Mouse (Mus musculus) adrenal gland, postnatal 14 days (tissue): ENCODE data around the gene Tldc1. TPM values are rescaled to one million over a fixed set of nuclear protein-coding genes. Genes with fewer than 3 reads are reported as not detected.

Experiments
- DNase-seq: peaks from one replicate; pipeline ENCODE4 v3.0.0; 2021; ENCODE audit warnings: mixed read lengths
- total RNA-seq: library from RNA; stranded (reverse); gene quantifications from 2 replicates; pipeline ENCODE4 v1.2.3, GENCODE M21; 2021

The Tldc1 gene
- total RNA-seq, 1 experiment from 2014 or later = 10.8 TPM

DNA sequence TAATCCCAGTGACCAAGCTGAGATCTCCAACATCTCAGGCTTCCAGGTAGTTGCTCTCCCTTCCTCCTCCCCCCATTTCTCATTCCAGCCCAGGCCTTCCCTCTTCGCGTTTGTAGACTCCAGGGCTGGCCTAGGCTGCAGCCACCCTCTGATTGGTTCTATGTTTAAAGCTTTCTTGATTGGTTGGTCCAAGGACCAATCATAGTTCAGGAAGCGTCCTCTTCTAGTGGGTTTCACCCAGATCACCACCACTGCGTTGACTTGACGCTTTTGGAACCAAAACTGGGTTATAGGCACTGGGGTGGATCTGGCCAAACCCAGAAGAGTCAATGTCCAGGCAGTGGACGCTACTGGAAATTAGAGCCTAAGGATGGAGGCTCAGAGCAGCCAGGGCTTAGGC lies 55.9 kb downstream of the Tldc1 start:
- DNase-seq = no peak

DNA sequence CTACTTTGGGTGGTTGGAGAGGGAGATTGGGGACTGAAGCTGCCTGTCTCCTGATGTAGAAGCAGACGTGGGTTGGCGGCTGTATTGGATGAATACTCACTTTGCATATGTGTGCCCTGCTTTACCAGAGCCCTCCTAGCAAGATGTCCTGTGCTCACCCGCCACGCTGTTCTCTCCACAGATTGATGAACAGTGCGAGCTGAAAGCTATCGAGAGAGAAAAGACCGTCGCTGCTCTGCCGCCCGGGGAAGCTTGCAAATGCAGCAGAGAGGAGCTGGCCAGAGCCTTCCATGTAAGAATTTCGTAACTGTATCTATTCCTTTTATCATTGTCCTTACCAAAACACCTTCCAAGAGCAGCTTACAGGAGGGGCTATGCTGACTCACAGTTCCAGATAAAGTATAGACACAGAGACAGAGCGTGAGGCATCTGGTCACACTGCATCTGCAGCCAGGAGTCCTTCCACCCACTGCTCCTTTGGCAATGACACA lies 59.2 kb downstream of the Tldc1 start:
- DNase-seq = peak; percentile 46

GRCm38 (mm10) chr8:119717765-119718164 lies 60.5 kb downstream of the Tldc1 start:
- peak; percentile 49 for DNase-seq

DNA sequence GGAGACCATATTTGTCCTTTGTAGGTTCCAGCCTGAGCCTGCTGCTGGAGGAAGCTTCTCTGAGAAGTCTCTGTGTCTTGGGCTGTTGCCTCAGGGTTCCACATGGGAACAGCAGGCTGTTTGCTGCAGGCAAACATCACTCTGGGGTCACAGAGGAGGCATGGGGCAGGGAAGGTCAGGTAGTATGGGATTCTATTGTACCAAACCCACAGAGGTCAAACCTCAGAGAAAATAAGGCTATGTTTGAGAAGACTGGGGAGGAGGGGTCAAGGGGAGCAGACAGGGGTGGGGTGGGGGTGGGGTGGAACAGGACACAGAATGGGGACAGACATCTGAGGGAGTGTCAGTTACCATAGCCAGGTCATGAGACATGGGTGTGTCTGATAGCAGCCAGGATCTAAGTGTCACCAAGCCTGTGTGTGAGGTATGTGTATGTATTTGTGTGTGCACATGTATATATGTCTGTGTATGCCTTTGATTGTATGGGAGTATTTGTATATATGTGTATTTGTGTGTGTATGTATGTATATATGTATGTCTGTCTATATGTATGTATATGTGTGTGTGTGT lies 61.4 kb downstream of the Tldc1 start:
- DNase-seq = no peak

DNA sequence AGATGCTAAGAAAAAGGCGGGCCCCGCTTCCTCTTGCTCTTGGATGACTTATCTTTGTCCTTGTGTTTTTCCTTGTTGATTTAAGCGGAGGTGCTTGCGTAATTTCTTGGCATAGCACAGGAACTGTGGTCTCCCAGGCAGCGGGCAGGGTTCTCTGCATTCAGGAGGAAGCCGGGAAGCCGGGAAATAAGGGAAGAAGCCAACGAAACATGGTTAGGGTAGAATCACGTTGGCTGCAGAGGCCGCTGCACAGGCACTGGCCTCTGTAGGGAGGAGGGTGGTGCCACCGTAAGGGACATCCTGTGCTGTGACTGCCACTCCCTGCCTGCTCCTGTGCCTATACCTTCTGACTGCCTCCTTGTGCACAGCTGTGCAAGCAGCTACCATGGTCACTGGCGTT lies 63.0 kb downstream of the Tldc1 start:
- peak; percentile 82 for DNase-seq

GRCm38 (mm10) chr8:119713421-119713820 lies 64.8 kb downstream of the Tldc1 start:
- no peak for DNase-seq

DNA sequence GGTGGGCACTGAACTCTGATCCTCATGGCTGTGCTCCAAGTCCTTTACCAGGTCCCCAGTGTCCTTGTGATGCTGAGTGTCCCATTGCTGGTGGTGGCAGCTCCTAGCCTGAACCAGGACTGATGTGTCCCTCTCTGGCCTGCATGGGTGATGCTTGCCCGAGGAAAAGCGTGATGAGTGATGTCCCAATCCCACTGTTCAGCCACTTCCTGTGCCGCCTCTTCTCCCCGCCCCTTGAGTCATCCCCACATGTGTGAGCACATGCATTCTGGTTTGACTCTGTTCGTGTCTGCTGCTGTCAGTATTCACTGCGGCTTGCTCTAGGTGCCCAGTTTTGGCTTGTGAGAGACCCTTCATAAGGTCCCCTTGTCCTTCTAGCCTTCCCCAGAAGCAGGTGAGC lies 66.0 kb downstream of the Tldc1 start:
- DNase-seq = peak; percentile 81

Other genes starting within 250 kb of the Tldc1 start
- gene Mbtps1, start 219.7 kb downstream of the Tldc1 start, total RNA-seq = 101 and 109 TPM in 2 replicates
- gene Hsdl1, start 203.2 kb downstream of the Tldc1 start, total RNA-seq = 25.6 and 30.1 TPM in 2 replicates
- not detected in 2 replicates for gene Dnaaf1, start 203.2 kb downstream of the Tldc1 start, total RNA-seq
- gene Taf1c, start 173.2 kb downstream of the Tldc1 start, total RNA-seq = 11.9 and 13.3 TPM in 2 replicates
- not detected in 2 replicates for gene Adad2, start 165.7 kb downstream of the Tldc1 start, total RNA-seq
- 0.41 and 0.74 TPM in 2 replicates for gene Kcng4, start 142.7 kb downstream of the Tldc1 start, total RNA-seq
- 10.4 and 10.7 TPM in 2 replicates for gene Wfdc1, start 112.1 kb downstream of the Tldc1 start, total RNA-seq
- 0.41 TPM in 2 replicates for gene Atp2c2, start 78.4 kb downstream of the Tldc1 start, total RNA-seq
- 56.9 and 79.0 TPM in 2 replicates for gene Cotl1, start 62.1 kb upstream of the Tldc1 start, total RNA-seq
- 6.6 and 10.0 TPM in 2 replicates for gene Klhl36, start 83.8 kb upstream of the Tldc1 start, total RNA-seq
- 103 and 109 TPM in 2 replicates for gene Usp10, start 131.9 kb upstream of the Tldc1 start, total RNA-seq
- gene Gm20388, start 132.4 kb upstream of the Tldc1 start, total RNA-seq = 4.6 and 17.6 TPM in 2 replicates
- gene Crispld2, start 214.0 kb upstream of the Tldc1 start, total RNA-seq = 6.9 and 8.3 TPM in 2 replicates